Mouse (Mus musculus) gastrocnemius, postnatal 36 days (tissue): Measurements from ENCODE around the gene Arhgap35. TPM values are rescaled to one million over a fixed set of nuclear protein-coding genes. Genes with fewer than 3 reads are reported as not detected.

Experiments used
- DNase-seq, 2 experiments: peaks; one replicate each; pipeline ENCODE4 v3.0.0; 2022
- intact Hi-C: fragments of 180-260 bp; cut with DNase I; formaldehyde crosslinking; loops from one replicate; pipeline ENCODE4 v1.15.1; 2025
- total RNA-seq, 2 experiments: library from RNA; stranded (reverse); gene quantifications; 2 replicates each; pipeline ENCODE4 v1.2.3; 2021

Arhgap35 gene
- total RNA-seq, 2 experiments from 2014 or later: 16.1 to 16.3 TPM

DNA sequence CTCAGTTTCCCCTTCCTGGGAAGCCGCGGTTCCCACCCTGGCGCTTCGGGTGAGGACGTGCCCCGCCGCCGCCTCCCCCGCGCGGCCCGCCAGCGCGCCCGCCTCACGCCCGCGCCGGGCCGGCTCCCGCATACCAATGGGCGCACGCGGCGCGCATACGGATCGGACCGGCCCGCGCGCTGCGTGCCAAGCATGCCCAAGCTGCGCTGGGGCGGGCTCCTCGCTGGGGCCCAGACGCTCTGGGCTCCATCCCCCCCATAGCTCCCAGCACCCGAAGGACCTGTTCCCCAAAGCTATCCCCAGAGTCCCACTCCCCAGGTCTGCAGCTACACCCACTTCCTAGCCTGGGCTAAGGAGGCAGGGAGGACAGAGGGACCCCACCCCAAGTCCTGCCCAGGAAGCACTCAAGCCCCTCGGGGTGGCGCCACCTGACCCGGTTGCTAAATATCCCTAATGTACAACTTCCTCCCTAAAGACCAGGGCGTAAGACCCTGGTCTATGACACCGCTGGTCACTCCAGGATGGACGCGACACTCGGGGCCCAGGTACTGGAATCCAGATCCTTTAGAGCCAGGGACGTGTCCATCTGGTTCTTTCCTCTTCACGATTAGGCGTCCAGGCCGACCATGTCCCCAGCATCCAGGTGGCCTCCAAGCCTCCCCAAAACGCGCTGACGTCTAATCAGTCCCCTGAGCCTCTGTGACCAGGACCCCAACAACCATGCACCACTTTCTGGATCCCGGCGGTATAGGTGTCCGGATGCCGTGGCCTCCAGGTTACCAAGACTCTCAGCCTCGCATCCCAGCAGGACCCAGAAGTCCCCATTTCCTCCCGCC lies 138.8 kb downstream of the Arhgap35 start:
- intact Hi-C loops: loop anchor here (10.0 kb wide), 1 partner anchor 209 kb away; no protein-coding TSS in a partner anchor
- DNase-seq: no peak

DNA sequence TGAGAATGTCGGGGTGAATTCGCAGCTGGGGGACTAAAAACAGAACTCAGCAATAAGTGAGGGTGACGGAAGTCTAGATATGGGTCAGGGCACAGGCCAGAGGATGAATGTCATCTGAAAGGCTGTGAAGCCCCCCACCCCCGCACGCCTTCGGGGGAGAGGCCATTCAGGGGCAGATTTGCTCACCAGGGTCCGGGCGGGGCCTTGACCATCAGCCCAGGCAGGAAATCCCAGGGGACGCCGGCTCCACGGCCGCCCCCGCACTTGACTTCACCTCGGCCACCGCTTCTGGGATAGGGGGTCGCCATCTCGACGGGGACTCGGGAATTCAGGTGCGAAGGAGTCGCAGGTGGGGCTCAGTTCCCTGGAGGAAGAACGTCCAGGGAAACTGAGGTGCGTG lies 139.5 kb downstream of the Arhgap35 start:
- intact Hi-C loops: loop anchor here (10.0 kb wide), 1 partner anchor 209 kb away; no protein-coding TSS in a partner anchor

DNA sequence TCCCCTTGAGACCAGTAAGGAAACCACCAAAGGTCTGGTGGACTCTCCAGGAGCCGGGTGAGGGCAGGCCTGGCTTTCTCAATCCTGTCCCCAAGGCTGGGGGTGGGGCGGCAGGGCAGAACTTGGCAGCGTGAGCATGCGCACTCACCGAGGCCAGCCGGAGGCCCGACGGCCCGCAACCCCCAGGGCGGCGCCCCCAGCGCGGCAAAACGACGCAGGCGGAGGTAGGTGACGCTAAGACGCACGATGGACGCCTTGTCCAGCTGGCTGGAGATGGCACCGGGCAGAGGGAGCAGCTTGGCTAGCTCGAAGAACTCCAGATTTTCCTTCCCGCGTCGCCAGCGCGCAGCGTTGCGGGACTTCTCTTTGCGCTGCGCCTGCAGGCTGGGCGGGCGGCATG lies 140.3 kb downstream of the Arhgap35 start:
- no peak for DNase-seq
- intact Hi-C loops: loop anchor here (10.0 kb wide), 1 partner anchor 210 kb away; no protein-coding TSS in a partner anchor

More for the DNA sequence above, 139.5 kb downstream of the Arhgap35 start:
- no peak for DNase-seq

DNA sequence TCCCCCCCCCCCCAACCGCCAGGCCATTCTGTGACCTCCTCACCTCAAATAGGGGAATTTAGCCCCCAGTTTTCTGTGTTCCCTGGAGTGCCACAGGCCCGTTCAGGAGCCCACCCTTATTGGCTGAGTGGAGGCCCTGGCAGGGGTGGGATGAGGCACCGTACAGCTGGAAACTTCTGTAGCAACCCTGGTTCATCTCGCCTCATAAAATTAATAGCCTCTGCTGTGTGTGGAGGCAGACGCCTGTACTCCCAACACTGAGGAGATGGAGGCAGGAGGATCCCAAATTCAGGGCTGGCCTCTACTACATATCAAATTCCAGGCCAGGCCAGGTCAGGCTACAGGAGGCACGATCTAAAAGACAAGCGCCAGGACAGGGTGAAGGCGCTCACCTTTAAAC lies 140.9 kb downstream of the Arhgap35 start:
- intact Hi-C loops: loop anchor here (10.0 kb wide), 1 partner anchor 211 kb away; no protein-coding TSS in a partner anchor
- no peak for DNase-seq

DNA sequence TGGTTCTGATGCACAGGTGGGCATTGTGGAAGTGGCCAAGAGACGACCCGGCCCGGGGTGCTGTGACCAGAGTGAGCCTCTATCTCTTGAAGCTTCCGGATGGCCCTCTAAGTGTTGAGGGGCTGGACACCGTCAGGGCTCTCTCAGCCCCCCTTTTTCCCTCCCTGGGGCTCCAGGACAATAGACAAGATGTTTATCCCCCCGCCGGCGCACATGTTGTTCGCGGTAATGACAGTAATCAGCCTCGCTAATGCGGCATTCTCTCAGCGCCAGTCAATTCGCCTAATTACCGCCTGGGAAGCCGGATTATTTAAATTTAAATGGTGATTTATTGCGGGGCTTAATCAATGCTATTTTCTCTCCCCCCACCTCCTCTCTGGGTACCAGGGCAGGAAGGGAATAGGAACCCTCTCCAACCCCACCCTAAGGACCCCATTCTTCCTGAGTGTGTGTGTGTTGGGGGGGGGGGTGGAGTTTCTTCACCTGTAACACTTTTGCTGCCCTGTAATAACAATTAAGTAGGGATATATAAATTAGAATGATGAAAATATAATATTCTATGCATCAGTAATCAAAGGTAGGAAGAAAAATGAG lies 142.6 kb downstream of the Arhgap35 start:
- DNase-seq: no peak
- intact Hi-C loops: loop anchor here (10.0 kb wide), 1 partner anchor 213 kb away; no protein-coding TSS in a partner anchor

DNA sequence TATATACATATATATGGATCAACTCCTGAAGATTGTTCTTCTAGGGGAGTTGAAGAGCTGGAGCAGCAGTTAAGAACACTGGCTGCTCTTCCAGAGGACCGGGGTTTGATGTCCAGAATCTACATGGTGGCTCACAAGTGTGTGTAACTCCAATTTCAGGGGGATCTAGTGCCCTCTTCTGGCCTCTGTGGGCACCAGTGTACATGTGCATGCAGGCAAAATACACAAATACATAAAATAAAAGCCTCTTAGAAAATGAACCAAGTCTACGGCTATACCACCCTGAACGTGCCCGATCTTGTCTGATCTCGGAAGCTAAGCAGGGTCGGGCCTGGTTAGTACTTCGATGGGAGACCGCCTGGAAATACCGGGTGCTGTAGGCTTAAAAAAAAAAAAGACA lies 143.2 kb downstream of the Arhgap35 start:
- intact Hi-C loops: loop anchor here (10.0 kb wide), 1 partner anchor 213 kb away; no protein-coding TSS in a partner anchor
- DNase-seq: no peak

DNA sequence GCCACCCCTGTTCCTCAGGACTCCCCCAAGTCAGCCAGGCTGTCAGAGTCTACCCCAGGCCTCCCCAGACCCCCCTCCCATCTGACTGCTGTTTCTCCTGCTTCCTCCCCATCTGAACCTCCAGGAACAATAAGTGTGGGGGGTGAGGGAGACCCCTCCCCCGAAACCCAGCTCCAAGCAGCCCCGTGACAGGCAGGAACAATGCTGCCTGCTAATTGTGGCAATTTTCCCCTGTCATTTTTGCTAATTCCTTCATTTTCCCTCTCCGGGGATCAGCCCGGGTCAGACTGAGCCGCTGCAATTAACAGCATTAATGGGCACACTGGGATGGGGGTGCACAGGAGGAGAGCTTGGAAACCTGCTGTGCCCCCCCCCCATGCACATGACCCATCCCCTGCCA lies 146.7 kb downstream of the Arhgap35 start:
- no peak for DNase-seq
- intact Hi-C loops: loop anchor here (2.0 kb wide), 1 partner anchor 153 kb away; no protein-coding TSS in a partner anchor

DNA sequence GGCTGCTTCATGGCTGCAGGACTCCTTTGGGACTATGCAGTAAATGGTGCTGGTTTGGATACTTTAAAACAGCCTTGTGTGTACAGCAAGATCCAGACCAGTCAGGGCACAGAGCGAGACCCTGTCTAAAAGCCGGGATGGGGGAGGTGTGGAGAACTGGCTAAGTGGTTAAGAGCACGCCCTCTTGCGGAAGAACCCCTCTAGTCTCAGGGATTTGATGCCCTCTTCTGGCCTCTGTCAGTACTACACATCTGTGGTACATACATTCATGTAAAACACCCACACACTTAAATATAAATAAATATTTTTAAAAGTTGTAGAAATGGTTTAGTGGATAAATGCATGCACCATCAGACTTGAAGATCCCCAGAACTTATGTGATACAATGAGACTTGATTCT lies 148.2 kb downstream of the Arhgap35 start:
- no peak for DNase-seq
- intact Hi-C loops: no loop called here

DNA sequence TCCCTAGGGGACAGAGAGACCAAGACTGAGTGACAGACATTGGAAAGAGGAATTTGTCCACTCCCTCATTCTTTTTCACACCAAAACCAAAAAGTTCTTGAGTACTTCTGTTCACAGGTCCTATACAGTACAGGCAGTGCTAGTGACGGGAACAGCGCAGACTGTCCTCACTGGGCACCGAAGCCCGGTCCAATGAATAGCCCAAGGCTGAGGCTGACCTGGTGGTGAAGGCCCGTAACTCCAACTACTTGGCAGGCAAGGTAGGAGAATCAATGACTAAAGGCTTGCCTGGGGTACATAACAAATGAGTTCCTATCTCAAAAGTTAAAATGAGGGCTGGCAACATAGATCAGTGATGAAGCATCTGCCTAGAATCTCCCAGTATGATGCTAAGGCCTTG lies 149.2 kb downstream of the Arhgap35 start:
- DNase-seq: no peak
- intact Hi-C loops: loop anchor here (2.0 kb wide), 1 partner anchor 27 kb away; no protein-coding TSS in a partner anchor

DNA sequence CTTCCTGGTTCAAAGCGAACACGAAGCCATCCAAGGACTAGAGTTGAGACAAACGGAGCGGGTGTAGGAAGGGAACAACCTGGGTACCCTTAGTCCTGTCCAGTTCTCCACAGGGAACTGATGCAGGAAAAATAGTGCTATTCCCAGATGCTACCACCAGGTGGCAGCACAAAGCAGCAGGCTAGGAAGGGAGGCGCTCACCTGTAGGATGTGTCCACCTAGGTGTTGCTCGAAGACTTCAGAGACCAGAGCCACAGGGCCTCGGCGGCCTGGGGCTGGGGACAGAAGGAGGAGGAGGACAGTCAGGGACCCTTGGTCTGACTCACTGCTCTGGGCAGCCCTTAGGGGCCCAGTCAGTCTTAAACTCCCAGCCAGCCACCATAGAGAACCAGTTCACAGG lies 149.6 kb downstream of the Arhgap35 start:
- DNase-seq: peak; percentile 49 to 57

DNA sequence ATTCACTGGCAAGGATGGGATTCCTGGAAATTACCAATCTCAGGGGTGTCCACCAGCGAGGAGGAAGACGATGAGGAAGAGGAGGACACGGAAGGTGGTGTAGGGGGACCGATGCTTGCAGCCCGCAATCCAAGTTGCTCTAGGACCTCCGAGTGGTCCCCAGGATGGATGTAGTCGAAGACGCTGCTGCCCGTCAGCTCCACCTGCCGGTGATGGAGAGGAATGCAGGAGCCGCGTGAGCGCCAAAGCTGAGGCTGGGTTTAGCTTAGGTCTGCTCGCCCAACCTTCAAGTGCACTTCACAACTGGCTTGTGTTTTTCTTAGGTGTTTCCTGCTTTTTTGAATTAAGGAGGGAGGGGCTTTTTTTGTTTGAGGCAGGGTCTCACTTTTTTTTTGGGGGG lies 151.6 kb downstream of the Arhgap35 start:
- intact Hi-C loops: loop anchor here (2.0 kb wide), 2 partner anchors 66 to 86 kb away; no protein-coding TSS in a partner anchor

More for the DNA sequence above, 149.6 kb downstream of the Arhgap35 start:
- intact Hi-C loops: loop anchor here (2.0 kb wide), 1 partner anchor 28 kb away; no protein-coding TSS in a partner anchor

DNA sequence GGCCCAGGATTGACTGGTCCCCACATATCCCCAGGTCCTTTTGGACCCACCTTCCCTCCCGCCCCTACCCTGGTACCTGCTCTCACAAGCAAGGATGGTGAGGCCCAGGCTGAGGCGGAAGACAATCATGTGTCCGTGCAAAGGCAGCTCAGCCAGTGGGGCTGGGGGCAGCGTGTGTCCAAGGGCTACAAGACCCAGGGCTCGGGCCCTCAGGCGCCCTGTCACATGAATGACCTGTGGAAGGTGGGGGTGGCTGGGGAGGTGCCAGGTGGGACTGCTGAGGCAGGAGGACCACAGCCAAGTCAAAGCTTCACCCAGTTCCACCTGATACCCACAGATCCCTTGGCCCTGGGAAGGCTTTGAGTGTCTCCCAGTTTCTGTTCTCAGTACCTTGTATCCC lies 153.1 kb downstream of the Arhgap35 start:
- DNase-seq: no peak
- intact Hi-C loops: loop anchor here (2.0 kb wide), 2 partner anchors 65 to 85 kb away; no protein-coding TSS in a partner anchor

More for the DNA sequence above, 151.6 kb downstream of the Arhgap35 start:
- DNase-seq: peak; percentile 64 to 74

DNA sequence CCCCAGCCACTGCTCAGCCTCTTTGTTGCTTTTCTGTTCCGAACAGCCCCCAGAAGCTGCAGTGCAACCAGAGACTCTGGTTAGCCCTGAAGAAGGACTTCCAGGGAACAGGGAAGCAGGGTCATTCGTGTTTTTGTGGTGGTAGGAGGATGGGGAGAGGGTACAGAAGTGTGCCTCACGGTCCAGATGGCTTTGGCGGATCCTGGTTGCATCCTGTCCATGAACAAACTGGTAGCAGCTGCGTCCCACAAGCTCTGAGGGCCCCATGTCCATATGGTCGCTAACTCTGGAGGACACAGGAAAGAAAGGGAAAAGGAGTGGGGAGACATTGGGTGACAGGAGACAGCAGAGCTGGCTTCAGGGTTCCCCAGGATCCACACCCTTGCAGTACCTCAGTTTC lies 153.6 kb downstream of the Arhgap35 start:
- no peak for DNase-seq
- intact Hi-C loops: no loop called here

DNA sequence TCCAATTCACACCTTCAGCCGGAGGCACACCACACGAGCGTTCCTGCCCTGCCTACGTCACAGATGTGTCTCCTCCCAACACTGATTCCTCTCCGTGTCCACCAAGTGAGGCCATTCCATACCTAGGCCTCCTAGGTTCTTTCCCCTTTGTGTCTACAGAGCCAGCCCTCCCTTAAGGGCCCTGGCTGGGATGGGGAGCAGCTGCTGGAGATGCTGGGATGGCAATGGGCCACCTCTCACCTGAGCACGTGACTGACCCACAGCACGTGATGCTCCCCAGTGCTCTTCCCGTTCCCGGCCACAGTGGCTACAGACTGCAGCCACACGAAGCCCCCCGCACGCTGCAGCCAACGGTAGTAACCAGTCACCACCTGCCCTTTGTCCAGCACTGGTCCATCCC lies 154.2 kb downstream of the Arhgap35 start:
- intact Hi-C loops: no loop called here
- DNase-seq: no peak

DNA sequence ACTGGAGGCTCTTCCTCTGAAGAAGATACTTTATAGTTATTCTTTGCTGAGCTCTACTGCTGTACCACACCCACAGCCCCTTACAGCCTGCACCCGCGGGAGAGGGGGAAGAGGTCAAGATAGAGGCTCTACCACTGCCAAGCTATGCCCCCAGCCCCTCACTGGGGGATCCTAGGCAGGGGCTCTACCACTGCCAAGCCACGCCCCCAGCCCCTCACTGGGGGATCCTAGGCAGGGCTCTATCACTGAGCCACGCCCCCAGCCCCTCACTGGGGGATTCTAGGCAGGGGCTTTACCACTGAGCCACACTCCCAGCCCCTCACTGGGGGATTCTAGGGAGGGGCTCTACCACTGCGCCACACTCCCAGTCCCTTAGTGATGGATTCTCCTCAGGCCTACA lies 158.5 kb downstream of the Arhgap35 start:
- DNase-seq: no peak
- intact Hi-C loops: no loop called here

DNA sequence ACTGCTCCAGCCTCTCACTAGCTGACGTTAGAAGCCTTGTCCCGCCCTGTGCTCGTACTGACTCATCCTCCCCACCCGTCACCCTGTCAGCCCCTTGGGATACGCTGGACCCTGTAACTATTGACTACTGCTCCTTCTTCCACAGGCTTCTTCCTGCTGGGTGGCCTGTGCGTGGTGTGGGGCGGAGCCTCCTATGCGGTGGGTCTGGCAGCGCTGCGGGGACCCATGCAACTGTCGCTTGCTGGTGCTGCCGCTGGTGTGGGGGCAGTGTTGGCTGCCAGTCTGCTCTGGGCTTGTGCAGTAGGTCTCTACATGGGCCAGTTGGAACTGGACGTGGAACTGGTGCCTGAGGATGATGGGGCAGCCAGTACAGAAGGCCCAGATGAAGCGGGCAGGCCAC lies 159.8 kb downstream of the Arhgap35 start:
- DNase-seq: no peak
- intact Hi-C loops: no loop called here

DNA sequence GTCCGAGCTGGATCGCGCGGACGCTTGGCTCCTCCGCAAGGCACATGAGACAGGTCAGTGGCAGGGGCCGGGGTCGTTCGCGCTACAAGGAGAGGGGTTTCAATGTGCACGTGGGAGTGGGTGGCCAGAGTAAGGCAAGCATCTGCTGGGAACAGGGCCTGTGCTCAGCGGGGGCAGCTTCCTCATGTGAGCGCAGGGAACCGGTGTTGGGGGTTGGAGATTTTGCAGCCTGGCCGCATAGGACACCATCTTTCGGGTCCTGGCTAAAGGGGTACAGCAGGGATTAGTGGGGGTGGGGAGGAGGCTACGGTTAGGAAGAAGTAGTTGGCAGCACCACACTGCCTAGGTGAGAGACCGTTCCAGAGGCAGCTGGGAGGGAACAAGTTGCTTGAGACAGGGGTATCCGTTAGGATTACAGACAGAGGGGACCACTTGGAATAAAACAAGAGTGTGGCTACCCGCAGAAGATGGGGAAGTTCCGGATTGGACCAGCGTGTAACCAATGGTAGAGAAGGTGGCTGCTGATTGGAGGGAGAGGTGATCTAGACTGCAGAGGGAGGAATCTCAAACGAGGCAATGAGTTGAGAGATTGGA lies 161.6 kb downstream of the Arhgap35 start:
- no peak for DNase-seq
- intact Hi-C loops: no loop called here

DNA sequence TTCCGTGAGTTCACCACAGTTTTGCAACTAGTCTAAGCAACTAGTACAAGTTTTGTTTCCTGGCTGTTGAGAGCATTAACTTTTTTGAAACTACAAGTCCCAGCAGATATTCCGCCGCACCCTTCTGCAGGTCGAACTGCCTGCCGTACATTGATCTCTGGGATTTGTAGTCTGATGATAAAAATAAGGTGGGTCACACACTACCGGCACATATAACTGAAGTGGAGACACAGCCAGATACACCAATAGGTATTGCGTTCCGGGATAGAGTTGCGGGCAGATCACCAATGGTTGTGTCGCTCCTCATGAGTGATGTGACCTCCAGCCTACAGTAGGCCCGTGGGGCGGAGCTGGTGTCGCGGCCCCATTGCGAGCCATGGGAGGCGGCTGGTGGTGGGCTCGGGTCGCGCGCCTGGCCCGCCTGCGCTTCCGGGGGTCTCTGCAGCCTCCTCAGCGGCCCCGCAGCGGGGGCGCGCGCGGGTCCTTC lies 162.2 kb downstream of the Arhgap35 start, which contains the start of gene Tmem160:
Tmem160 (plus strand) TSS at position 193 of the 487 bp plus-strand sequence.
- intact Hi-C loops: no loop called here
- DNase-seq: peak; percentile 77 to 87

DNA sequence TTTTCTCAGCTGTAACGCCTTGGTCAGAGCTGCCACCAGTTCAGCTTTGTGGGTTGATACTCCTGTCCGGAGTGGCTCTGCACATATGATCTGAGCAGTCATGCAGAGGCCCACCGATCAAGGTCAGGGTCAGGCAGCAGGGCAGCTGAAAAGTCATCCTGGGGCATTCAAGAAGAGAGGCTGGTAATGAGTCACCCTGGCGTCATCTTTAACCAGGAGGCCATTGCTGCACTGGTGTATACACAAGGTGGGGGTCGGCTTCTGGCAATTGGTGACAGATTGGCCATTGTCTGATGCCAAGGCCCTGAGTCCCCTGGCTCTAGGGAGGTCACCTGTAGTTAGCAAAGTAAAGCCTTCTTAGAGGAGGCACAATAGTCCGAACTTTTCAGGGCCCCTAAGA lies 163.1 kb downstream of the Arhgap35 start:
- intact Hi-C loops: no loop called here
- no peak for DNase-seq
